Mouse (Mus musculus) midbrain, embryonic 11.5 days (tissue): ENCODE data around the gene Mydgf. TPM values are rescaled to one million over a fixed set of nuclear protein-coding genes. Genes with fewer than 3 reads are reported as not detected.

Experiments used
- ATAC-seq: fragments of 200-750 bp; cut with Nextera tagmentation; 2 replicates; pipeline ENCODE4 v1.8.0; 2017; ENCODE audit warnings: moderate TSS enrichment, moderate library complexity; ENCODE audit not compliant: low FRiP score
- DNase-seq: peaks from one replicate; pipeline ENCODE4 v3.0.0; 2015; ENCODE audit warnings: low spot score; ENCODE audit errors: missing footprints
- H3K27ac ChIP-seq: fragments of 300-500 bp; sonication (generic); 2 replicates; pipeline ENCODE4 v1.5.1; 2014; ENCODE audit warnings: low read depth, low read length
- H3K27me3 ChIP-seq: fragments of 300-500 bp; sonication (generic); 2 replicates; pipeline ENCODE4 v1.6.1; 2014; ENCODE audit warnings: mild to moderate bottlenecking, low read length, moderate library complexity, mixed read lengths; ENCODE audit not compliant: control insufficient read depth, insufficient read depth
- H3K36me3 ChIP-seq: fragments of 300-500 bp; sonication (generic); 2 replicates; pipeline ENCODE4 v1.6.1; 2014; ENCODE audit warnings: mild to moderate bottlenecking, low read length, moderate library complexity, mixed read lengths; ENCODE audit not compliant: control insufficient read depth, insufficient read depth
- H3K4me1 ChIP-seq: fragments of 300-500 bp; sonication (generic); 2 replicates; pipeline ENCODE4 v1.6.1; 2014; ENCODE audit warnings: low read length; ENCODE audit not compliant: control insufficient read depth, insufficient read depth
- H3K4me2 ChIP-seq: fragments of 300-500 bp; sonication (generic); 2 replicates; pipeline ENCODE4 v1.6.1; 2014; ENCODE audit warnings: mild to moderate bottlenecking, moderate library complexity
- H3K4me3 ChIP-seq: fragments of 300-500 bp; sonication (generic); 2 replicates; pipeline ENCODE4 v1.5.1; 2014; ENCODE audit warnings: low read depth, low read length
- H3K9ac ChIP-seq: fragments of 300-500 bp; sonication (generic); 2 replicates; pipeline ENCODE4 v1.6.1; 2014; ENCODE audit warnings: low read length
- H3K9me3 ChIP-seq: fragments of 300-500 bp; sonication (generic); 2 replicates; pipeline ENCODE4 v1.6.1; 2016; ENCODE audit warnings: low read length; ENCODE audit not compliant: control insufficient read depth
- whole genome bisulfite sequencing: fragments of 180-500 bp; shearing (Covaris S2); extraction: QIAGEN DNeasy Blood & Tissue Kit; methylation state at CpG from one replicate; pipeline ENCODE4 v1.1.7; 2014; 5-methylcytosine and 5-hydroxymethylcytosine counted together
- polyA plus RNA-seq: library from polyadenylated mRNA; unstranded; fragments of >200 nt; fragmentation: Nextera tagmentation; extraction: Ambion mirVana; gene quantifications from 2 replicates; pipeline ENCODE4 v1.2.1, GENCODE M21; 2014

Mydgf gene
- polyA plus RNA-seq, 1 experiment from 2014 or later = 57.7 TPM

GRCm38 (mm10) chr17:56214229-56214628 is 30.5 kb upstream of the Mydgf start:
- H3K27me3 ChIP-seq = no peaks in the 10 kb centered on the region
- no peak overlapping the region for H3K9ac ChIP-seq
- 91% methylated on average over 1 of the region's 1 CpGs for WGBS
- H3K4me3 ChIP-seq = no peak overlapping the region
- H3K4me1 ChIP-seq = peaks cover 11% of the 10 kb centered on the region
- no peak for ATAC-seq
- no peak overlapping the region for H3K27ac ChIP-seq
- H3K36me3 ChIP-seq = peaks cover 7% of the 10 kb centered on the region
- no peaks in the 10 kb centered on the region for H3K9me3 ChIP-seq
- H3K4me2 ChIP-seq = no peak overlapping the region
- no peak for DNase-seq

DNA sequence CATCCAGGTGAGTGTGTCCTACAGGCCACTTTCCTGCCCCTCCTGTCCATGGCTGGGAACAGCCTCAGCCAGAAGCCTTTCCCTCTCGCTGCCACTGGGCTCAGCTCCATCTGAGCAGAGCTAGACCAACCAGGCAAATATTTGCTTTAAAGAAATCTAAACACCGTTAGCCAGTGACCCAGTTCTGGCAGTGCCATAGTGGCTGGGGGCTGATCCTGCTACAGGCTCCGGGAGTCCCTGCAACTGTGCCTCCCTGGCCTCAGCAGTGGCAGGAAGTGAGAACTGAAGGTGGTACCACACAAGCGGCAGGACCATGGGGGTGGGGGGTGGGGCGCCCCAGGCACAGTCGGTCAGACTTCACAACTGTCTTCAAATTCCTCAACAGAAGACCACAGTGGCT is 29.0 kb upstream of the Mydgf start:
- peaks cover 10% of the 10 kb centered on the region for H3K36me3 ChIP-seq

DNA sequence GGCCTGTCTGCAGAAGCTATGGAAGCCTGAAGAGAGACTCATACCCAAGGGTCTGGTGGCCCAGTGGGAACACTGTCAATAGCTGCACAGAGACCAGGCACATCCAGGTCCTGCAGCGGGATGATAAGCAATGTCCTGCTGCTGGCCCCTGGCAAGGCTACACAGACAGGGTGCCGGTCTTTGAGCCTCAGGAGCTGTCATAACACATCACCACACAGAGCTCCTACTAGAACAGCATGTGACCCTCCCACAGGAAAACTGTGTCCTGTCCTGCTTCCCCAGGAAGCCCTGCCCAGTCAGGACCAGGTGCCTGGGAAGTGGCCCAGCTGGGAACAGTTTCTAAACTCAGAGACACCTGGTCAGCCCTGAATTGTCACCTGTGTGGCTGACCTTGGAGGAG is 27.4 kb upstream of the Mydgf start:
- Histone ChIP-seq H3K4me3 (no peak overlapping the region), H3K4me1 (no peaks in the 10 kb centered on the region), H3K4me2 (no peak overlapping the region), H3K27me3 (no peaks in the 10 kb centered on the region), H3K27ac (no peak overlapping the region), H3K9ac (no peak overlapping the region), H3K36me3 (peaks cover 10% of the 10 kb centered on the region), H3K9me3 (no peaks in the 10 kb centered on the region)
- 93% methylated on average over 2 of the region's 2 CpGs for WGBS
- no peak for DNase-seq
- no peak for ATAC-seq

More for the DNA sequence above, 29.0 kb upstream of the Mydgf start:
- Histone ChIP-seq H3K4me1 (peaks cover 7% of the 10 kb centered on the region), H3K9ac (no peak overlapping the region), H3K27ac (no peak overlapping the region), H3K27me3 (no peaks in the 10 kb centered on the region), H3K9me3 (no peaks in the 10 kb centered on the region), H3K4me2 (no peak overlapping the region), H3K4me3 (no peak overlapping the region)
- DNase-seq (no peak), ATAC-seq (no peak)
- WGBS = 82% methylated on average over 6 of the region's 6 CpGs

GRCm38 (mm10) chr17:56208821-56209220 is 25.1 kb upstream of the Mydgf start:
- H3K9me3 ChIP-seq = no peaks in the 10 kb centered on the region
- H3K4me2 ChIP-seq = no peak overlapping the region
- no peak for DNase-seq
- H3K36me3 ChIP-seq = peaks cover 27% of the 10 kb centered on the region
- H3K4me3 ChIP-seq = no peak overlapping the region
- no peaks in the 10 kb centered on the region for H3K27me3 ChIP-seq
- no peak for ATAC-seq
- no peak overlapping the region for H3K27ac ChIP-seq
- no peak overlapping the region for H3K9ac ChIP-seq
- 93% methylated on average over 3 of the region's 3 CpGs for WGBS
- H3K4me1 ChIP-seq = no peaks in the 10 kb centered on the region

GRCm38 (mm10) chr17:56207963-56208530 is 24.3 kb upstream of the Mydgf start:
- H3K4me3 ChIP-seq = no peak overlapping the region
- whole genome bisulfite sequencing = 94% methylated on average over 9 of the region's 9 CpGs
- no peak for DNase-seq
- no peak for ATAC-seq
- no peak overlapping the region for H3K9ac ChIP-seq
- H3K27me3 ChIP-seq = no peaks in the 10 kb centered on the region
- H3K9me3 ChIP-seq = no peaks in the 10 kb centered on the region
- H3K36me3 ChIP-seq = peaks cover 30% of the 10 kb centered on the region
- H3K27ac ChIP-seq = no peak overlapping the region
- no peak overlapping the region for H3K4me2 ChIP-seq
- H3K4me1 ChIP-seq = no peaks in the 10 kb centered on the region

DNA sequence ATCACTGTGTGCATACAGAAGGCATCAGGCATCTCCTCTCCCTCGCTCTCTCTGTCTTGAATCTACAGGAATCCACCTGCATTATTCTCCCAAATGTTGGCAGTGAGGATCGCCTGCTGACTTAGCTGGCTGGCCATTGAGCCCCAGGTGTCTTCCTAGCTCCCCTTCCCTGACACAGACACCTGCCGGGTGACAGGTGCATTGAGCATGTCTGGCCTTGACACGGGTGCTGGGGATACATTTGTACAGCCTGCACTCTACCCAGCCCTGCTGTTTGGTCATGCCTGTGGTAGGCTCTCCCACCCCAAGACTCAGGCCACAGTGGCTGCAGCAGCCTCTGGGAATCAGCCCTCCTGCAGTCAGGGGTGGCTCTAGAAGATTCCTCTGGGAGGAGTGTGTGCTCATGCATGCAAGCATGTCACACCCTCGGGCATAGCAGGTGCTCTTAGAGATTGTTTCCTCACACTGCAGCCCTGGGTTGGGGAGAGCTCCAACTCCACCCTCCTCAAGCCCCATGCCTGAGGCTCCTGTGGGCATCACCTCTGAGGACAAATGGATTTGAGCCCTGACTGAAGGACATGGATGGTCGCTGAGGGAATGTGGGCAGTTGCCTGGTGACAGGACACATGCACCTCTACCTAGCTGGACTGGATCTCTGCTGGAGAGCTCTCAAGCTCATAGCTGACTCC is 23.4 kb upstream of the Mydgf start:
- Histone ChIP-seq H3K4me1 (no peaks in the 10 kb centered on the region), H3K4me3 (no peak overlapping the region), H3K27ac (no peak overlapping the region), H3K27me3 (no peaks in the 10 kb centered on the region), H3K4me2 (no peak overlapping the region), H3K36me3 (peaks cover 38% of the 10 kb centered on the region), H3K9ac (no peak overlapping the region), H3K9me3 (no peaks in the 10 kb centered on the region)
- ATAC-seq = no peak
- no peak for DNase-seq
- 82% methylated on average over 6 of the region's 6 CpGs for WGBS

DNA sequence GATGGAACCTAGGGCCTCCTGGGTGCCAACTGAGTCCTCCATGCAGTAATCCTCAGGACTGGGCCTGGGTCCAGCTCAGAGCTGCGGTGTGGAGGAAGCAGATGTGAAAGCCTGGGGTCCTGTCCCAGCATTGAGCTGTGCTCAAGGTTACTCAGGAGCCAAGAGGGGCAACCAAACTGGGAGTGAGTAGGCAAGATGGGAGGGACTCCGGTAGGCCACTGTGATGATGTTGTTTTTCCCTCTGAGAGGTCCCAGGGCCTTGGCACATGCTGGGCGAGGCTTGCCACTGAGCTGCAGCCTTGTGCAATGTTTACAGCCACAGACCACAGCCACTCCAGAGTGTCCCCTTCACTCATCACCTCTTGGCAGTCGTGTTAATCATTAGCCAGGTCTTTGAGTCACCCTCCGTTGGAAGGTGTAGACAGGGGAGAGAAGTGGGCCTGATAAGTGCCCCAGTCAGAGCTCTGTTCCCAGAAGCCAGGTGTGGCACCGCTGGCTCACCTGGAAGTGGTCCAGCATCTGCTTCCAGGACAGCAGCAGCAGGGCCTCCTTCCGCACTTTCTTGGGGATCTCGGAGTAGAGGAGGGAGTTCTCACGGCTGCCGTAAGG is 22.7 kb upstream of the Mydgf start:
- Histone ChIP-seq H3K4me1 (no peaks in the 10 kb centered on the region), H3K9me3 (no peaks in the 10 kb centered on the region), H3K4me2 (no peak overlapping the region), H3K36me3 (peaks cover 38% of the 10 kb centered on the region), H3K4me3 (no peak overlapping the region), H3K9ac (no peak overlapping the region), H3K27me3 (no peaks in the 10 kb centered on the region), H3K27ac (no peak overlapping the region)
- no peak for DNase-seq
- 92% methylated on average over 10 of the region's 10 CpGs for WGBS
- ATAC-seq = no peak

GRCm38 (mm10) chr17:56203729-56204128 is 20.0 kb upstream of the Mydgf start:
- Histone ChIP-seq H3K27ac (no peak overlapping the region), H3K36me3 (peaks cover 38% of the 10 kb centered on the region), H3K9ac (no peak overlapping the region), H3K9me3 (no peaks in the 10 kb centered on the region), H3K4me2 (no peak overlapping the region), H3K4me1 (no peaks in the 10 kb centered on the region), H3K4me3 (no peak overlapping the region), H3K27me3 (no peaks in the 10 kb centered on the region)
- 63% methylated on average over 3 of the region's 3 CpGs for WGBS
- DNase-seq (no peak), ATAC-seq (no peak)

DNA sequence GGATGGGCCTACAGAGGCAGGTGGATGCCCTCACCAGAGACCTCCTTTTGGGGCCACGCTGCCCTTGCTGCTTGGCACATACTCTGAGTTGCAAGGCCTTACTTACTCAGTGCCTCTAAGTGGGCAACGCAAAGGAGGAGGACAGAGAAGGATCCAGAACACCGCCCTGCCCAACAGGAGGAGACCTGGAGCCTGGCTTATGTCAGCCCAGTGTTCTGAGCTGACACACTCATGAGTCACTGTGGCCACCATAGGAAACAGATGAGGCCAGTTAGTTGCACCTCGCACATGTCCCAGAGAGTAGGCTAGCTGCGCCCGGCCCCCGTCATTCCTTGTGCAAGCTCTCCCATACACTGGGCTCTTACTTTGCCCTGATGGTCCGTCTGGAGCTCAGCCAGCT is 18.8 kb upstream of the Mydgf start:
- WGBS = 93% methylated on average over 8 of the region's 8 CpGs
- no peaks in the 10 kb centered on the region for H3K4me1 ChIP-seq
- H3K4me3 ChIP-seq = no peak overlapping the region
- no peak overlapping the region for H3K4me2 ChIP-seq
- no peak for ATAC-seq
- no peak for DNase-seq
- H3K27ac ChIP-seq = no peak overlapping the region
- peaks cover 40% of the 10 kb centered on the region for H3K36me3 ChIP-seq
- H3K27me3 ChIP-seq = no peaks in the 10 kb centered on the region
- H3K9me3 ChIP-seq = no peaks in the 10 kb centered on the region
- H3K9ac ChIP-seq = no peak overlapping the region
